ENCODE assay signal across 20 mouse cellular contexts in genomic region chr1:161099721-161100405, GRCm38 (mm10). TPM values are rescaled to one million over a fixed set of nuclear protein-coding genes. Genes with fewer than 3 reads are reported as not detected.
"Had no signal": no experiment of that assay in that cellular context is flagged by ENCODE, and none has a peak within 500 bp of the region (broad histone marks: within the 10 kb centered on the region; RNA-seq: fewer than 3 reads in every experiment).

No protein-coding gene starts in this region.

- H3K27me3 ChIP-seq: limb, embryonic 12.5 days; lung, embryonic 15.5 days; midbrain, embryonic 13.5 days; neural tube, embryonic 15.5 days had no signal

- DNase-seq: kidney, adult 18-20 months; kidney, postnatal 10 days; kidney, postnatal 4 days; lung, postnatal 14 days; right cerebral cortex, adult 18-20 months; right cerebral cortex, postnatal 25 days; thymus, postnatal 4 days had no signal

- H3K9me3 ChIP-seq: limb, embryonic 12.5 days; lung, embryonic 15.5 days; midbrain, embryonic 13.5 days; neural tube, embryonic 15.5 days had no signal

- H3K4me2 ChIP-seq: limb, embryonic 12.5 days; lung, embryonic 15.5 days; midbrain, embryonic 13.5 days; neural tube, embryonic 15.5 days had no signal

- H3K27ac ChIP-seq: layer of hippocampus, adult 2 months; limb, embryonic 12.5 days; lung, embryonic 15.5 days; macrophage; midbrain, embryonic 13.5 days; neural tube, embryonic 15.5 days; stomach, postnatal 0 days had no signal

- H3K9ac ChIP-seq: limb, embryonic 12.5 days; lung, embryonic 15.5 days; midbrain, embryonic 13.5 days; neural tube, embryonic 15.5 days had no signal

- ATAC-seq: midbrain, embryonic 13.5 days had no signal

- H3K4me1 ChIP-seq: limb, embryonic 12.5 days; lung, embryonic 15.5 days; midbrain, embryonic 13.5 days; neural tube, embryonic 15.5 days had no signal

- H3K4me3 ChIP-seq: layer of hippocampus, adult 2 months; limb, embryonic 12.5 days; lung, embryonic 15.5 days; midbrain, embryonic 13.5 days; myocyte; neural tube, embryonic 15.5 days had no signal

RNA-seq across cellular contexts. Expression of gene Ankrd45, which starts 42.6 kb away (rescaled TPM):
- total RNA-seq: liver, adult 2 months had no signal
- polyA plus RNA-seq: liver, adult 2 months; macrophage; small intestine, adult 2 months had no signal

RNA-seq across cellular contexts. Expression of gene Tex50, which starts 59.3 kb away (rescaled TPM):
- total RNA-seq: layer of hippocampus, adult 2 months; layer of hippocampus, postnatal 10 days; left cerebral cortex, postnatal 36 days; liver, adult 2 months had no signal
- polyA plus RNA-seq: liver, adult 2 months; lung, embryonic 15.5 days; macrophage; myocyte; neural tube, embryonic 11.5 days; small intestine, adult 2 months; stomach, postnatal 0 days had no signal
